Mouse (Mus musculus): ENCODE data around the gene Gps1.

DNA sequence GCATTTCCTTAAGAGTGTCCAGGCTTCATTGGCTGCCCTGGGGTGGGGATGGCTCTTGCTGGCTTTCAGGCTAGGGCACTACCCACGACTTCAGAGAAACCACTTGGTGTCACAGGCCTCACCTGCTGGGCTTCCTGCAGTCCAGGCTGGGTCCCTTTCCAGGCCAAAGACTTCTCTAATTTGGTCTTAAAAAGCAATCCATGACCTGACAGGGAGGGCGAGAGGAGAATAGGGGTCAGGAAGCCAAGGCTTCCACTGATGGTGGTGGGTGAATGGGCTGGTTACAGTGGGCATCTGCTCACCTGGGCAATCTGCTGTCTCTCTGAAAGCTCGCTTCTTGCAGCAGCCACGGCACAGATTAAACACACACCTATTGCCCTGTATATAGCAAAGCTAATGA lies 5.3 kb downstream of the Gps1 start:
- TF ChIP-seq GATA1 (IDR thresholded peaks at IDR 0.05; ENCODE audit: borderline replicate concordance, low read length), result no peak
- no peak for TF ChIP-seq FLI1 (IDR thresholded peaks at IDR 0.05; ENCODE audit: low read length)
